Mouse (Mus musculus) kidney, adult 18-20 months (tissue): ENCODE results near the gene Arhgap8.

ENCODE experiments used
- DNase-seq: peaks from one replicate; pipeline ENCODE4 v3.0.0; 2021

Arhgap8 gene

DNA sequence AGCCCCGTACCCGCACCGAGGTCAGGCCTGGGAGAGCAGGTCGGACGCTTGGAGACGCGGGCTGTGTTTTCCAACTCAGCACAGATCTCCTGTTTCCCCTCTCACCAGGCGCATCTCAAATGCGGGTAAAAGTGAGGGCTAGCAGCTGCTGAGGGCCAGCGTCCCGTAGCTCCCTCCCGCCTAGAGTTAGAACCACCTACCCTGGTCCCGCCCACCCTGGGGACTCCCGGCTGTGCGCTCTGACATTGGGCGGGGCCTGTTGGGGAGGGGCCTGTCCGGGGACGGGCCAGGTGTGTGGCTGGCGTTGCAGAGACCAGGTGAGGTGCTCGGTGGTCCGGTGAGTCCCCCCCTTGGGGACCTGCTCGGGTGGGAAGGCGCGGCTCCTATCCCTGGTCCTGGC, at the start of gene Arhgap8:
Gene Arhgap8, plus strand, starts transcription at position 262 of the 400 bp plus-strand sequence.
- peak; percentile 63 for DNase-seq

- DNase-seq: peak; percentile 47
Measured at GRCm38 (mm10) chr15:84670657-84671055, 49.2 kb upstream of the Arhgap8 start.

DNA sequence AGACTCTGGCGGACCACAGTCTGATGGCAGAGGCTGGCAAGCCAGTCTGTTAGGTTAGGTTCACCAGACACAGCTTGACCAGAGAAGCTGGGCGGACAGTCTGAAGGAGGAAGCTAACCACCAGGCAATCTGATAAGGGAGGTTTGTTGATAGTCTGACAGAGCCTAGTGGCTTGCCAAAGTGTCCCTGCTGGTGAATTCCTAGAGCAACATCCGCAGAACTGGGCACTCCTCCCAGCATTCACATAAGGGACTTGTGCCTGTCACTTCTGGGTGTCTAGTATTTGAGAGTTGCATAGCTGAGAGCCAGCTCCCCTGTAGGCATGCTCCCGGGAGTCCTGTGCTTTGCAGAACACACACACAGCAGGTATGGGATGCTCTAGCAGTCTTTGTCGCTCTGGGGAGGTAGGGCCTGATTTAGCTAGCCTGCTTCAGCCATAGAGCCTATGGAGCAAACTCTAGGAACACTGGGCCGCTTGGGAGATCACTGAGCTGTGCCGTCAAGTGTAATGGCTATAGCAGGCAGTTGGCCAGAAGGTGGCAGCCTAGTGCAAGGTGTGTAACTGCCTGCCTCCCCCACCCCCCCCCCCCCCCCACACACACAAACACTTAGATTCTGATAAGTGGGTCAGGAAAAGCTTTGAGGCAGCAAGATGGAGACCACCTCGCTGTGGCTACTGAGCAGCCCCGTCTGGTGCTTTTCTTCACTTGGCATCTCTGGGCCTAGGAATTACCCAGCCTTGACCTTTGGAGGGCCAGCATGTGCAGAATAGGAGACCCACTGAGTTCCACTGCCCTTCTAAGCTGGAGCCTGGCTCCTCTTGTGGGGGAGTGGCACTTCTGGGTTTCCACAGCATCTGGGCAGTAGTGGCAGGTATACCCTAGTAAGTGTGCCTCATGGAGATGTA, 48.2 kb upstream of the Arhgap8 start:
- peak; percentile 80 for DNase-seq

GRCm38 (mm10) chr15:84672308-84672615, 47.6 kb upstream of the Arhgap8 start:
- DNase-seq: no peak

- peak; percentile 86 for DNase-seq
Measured at GRCm38 (mm10) chr15:84672616-84673015, 47.2 kb upstream of the Arhgap8 start.

DNA sequence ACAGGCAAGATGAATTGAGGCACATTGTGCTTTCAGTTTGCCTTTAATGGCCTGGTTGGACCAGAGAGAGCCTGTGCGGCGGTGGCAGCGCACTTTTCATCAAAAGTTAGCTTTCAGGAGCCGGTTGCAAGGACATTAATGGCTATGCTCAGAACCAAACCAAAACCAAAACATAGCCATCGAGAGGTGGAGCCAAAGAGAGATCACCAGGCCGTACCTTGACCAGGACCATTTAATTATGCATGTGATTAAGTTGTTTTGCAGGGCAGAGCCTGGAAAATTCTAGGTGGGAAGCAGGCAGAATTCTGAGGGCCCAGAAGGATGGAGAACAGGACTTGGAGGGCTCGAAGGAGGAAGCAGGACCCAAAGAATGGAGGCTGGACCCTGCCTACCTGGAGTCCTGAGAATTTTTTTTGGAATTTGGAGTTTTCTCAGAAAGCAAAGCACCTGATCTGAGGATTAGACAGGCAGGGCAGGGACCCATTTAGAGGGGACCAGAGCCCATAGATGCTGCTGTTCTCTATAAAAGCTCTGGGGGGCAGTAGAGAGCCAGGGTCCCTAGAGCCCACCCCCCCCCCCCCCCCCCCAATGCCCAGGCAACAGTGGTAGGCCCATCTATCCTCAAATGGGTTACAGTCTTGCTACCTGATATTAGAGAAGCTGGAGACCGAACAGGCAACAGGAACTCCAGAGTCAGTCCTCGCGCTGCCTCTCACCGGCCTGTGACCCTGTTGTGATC, 45.4 kb upstream of the Arhgap8 start:
- DNase-seq: peak; percentile 40

DNA sequence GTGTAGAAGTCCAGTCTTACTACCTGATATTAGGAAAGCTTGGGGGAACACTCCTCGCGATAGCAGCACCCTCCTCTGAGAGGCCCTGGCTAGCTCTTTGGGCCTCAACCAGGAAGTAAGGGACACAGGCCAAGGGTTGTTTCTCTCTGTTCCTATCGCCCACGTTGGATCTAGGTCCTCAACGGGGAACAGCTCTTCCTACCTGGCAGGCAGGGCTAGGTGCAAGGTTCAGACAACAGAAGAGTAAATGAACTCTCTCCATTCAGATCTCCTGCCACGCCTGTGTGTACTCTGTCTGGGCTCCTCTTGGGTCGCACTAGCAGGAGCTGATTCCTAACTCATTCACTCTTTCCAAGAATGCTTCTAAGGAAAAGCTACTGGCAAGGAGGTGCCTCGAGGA, 44.5 kb upstream of the Arhgap8 start:
- peak; percentile 58 for DNase-seq

GRCm38 (mm10) chr15:84677943-84678342, 41.9 kb upstream of the Arhgap8 start:
- DNase-seq: no peak

GRCm38 (mm10) chr15:84679090-84679489, 40.8 kb upstream of the Arhgap8 start:
- no peak for DNase-seq

- no peak for DNase-seq
Measured at GRCm38 (mm10) chr15:84679794-84680193, 40.1 kb upstream of the Arhgap8 start.

DNA sequence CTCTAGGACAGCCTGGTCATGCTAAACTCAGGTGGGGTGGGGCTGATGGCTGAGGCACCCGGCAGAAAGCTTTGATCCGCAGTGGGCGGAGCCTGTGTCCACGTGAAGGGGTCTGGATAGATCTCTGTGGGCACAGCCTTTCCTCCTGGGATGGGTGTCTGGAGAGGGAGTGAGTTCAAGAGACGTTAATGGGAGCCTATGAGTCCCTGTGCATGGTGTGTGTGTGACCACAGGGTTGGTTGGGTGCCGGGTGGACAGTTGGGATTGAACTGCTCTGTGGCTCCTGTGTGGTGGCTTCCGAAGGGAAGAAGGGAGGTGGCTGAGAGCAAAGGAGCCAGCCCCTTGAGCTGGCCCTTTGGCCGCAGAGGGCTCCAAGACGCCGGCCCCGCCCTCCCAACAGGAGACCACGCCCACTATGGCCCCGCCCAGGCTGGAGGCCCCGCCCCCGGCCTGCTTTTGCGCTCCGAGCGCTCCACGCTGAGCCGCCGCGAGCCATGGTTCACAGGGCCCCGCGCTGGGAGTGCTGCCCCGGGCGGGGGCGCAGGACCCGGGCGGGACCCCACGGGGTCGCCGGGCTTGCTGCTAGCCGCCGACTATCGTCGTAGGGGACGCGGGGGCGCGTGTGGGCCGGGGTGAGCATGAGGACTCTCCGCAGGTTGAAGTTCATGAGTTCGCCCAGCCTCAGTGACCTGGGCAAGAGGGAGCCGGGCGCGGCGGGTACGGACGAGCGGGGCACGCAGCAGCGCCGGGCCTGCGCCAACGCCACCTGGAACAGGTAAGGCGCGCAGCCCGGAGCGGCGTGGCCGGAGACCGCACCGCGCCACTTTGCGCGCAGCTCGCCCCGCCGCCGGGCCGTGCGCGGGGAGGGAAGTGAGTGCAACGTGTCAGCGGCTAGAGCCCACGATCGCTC, 39.1 kb upstream of the Arhgap8 start:
- peak; percentile 94 for DNase-seq

DNA sequence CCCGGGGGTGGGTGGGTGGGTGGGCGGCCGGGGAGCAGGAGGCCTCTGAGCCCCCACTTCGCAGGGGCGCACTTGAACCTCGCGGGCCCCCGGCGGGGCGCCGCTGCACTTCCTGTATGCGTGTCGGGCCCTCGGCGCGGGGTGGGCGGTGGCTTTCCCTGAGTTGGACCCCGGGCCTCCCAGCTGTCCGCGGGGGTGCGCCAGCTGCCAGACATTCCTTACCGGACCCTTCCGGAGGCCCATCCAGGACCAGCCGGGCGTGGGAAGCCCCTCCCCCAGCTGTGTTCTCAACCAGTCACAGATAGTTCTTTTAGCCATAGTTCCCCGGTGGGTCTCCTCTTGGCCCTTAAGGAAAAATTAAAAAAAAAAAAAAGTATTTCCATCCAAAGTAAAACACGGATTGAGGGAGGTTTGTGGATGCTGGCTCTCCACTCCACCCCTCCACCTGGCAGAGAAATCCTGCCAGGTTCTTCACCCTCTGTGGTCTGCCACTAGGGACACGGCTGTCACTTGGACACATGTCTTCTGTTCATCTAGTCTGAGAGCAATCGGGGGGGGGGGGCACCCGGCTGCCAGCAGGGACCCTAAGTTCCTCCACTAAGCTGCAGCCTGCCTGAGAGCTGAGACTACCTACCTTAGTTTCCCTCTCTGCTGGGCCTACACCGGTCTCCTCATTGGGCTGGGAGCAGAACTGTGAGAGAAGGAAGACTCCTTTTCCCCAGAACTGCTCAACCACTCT, 38.2 kb upstream of the Arhgap8 start:
- peak; percentile 43 for DNase-seq

- no peak for DNase-seq
Measured at GRCm38 (mm10) chr15:84682206-84682605, 37.6 kb upstream of the Arhgap8 start.

- DNase-seq: no peak
Measured at GRCm38 (mm10) chr15:84682821-84683220, 37.0 kb upstream of the Arhgap8 start.

DNA sequence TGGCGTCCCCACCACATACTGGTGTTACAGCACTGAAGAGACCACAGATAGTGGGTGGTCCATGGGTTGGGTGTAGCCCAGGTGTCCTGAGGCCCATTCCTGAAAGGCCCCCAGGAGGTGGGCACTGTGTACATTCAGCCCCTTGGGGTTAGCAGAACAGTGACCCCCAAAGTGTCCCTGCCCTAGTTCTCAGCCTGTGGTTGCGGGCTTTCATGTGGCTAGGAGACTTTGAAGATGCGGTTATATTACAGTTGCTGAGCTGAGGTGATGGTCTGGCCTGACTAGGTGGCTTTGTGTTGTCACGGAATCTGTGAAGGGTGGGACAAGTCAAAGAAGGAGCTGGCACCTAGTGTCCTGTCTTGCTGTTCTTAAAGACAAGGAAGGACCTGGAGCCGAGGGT, 35.3 kb upstream of the Arhgap8 start:
- no peak for DNase-seq

GRCm38 (mm10) chr15:84685417-84685816, 34.4 kb upstream of the Arhgap8 start:
- no peak for DNase-seq

DNA sequence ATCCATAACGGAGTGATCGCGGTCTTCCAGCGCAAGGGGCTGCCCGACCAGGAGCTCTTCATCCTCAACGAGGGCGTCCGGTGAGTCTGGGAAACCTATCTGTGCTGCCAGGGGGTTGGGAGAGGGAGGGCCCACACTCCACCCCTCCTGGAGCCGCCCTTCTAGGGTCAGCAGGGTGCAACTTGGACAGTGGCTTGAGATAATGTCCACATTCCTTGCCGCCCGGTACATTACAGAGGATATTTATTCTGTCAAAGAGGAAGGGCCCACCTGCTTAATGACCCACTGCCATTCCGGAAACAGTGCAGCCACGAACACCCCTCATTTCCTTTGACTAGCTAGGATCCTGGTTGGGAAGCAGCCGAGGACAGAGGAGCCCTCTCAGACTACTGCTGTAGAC, 31.9 kb upstream of the Arhgap8 start:
- DNase-seq: no peak

DNA sequence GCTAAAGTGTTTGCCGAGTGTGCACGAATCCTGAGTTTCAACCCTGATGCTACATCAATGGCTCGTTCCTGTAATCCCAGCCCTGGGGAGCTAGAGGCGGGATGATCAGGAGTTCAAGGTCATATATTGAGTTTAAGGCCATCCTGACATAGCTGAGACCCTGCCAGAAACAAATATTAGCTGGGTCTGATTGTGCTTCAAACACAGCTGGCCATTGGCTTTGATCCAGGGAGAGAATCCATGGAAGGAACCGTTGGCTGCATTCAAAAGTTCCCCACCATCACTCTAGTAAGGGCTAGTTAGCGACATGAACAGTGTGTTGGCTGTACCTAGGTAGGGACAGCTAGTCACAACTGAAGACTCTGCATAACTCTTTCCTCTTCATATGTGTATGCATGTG, 30.5 kb upstream of the Arhgap8 start:
- DNase-seq: no peak

DNA sequence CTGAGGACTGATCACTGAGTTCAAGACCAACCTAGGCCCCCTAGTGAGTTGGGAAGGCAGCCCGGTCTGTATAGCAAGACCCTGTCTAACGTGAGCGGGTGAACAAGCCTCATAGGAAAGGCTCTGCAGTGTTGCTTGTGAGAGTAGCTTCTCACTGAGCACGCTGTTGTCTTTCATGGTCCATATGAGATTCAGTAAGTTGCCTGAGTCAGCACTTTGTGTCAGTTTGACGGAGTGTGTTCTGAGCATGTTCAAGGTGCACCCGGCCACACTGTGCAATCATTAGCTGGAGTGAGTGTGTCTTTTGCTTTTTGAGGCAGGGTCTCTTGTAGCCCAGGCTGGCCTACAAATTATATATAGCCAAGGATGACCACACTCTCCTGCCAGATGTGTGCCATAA, 28.3 kb upstream of the Arhgap8 start:
- no peak for DNase-seq

- DNase-seq: no peak
Measured at GRCm38 (mm10) chr15:84692645-84693044, 27.2 kb upstream of the Arhgap8 start.

DNA sequence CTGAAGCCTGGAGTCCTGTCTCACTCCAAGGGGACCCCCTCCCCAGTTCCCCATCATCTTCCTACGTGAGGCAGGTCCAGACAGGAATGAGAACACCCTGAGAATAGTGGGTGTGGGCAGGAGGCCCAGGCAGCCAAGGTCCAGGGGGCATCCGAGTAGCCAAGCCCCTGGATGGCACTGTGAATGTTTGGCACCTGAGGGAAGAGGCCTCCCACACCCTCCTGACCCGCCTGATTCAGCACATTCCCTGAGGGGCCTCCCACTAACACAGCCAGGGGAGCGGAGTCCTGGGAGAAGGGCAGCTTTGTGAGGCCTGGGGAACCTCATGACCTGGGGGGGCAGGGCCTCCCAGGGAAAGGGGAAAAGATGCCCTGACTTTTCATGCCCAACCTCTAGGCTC, 23.8 kb upstream of the Arhgap8 start:
- DNase-seq: peak; percentile 67

GRCm38 (mm10) chr15:84697611-84698011, 22.2 kb upstream of the Arhgap8 start:
- peak; percentile 47 for DNase-seq
